Mouse (Mus musculus): ENCODE results near the gene Opcml. TPM values are rescaled to one million over a fixed set of nuclear protein-coding genes. Genes with fewer than 3 reads are reported as not detected.

Gene Opcml
- polyA plus RNA-seq, 1 experiment, result 0.02 TPM

- no peak overlapping the region for H3K4me3 ChIP-seq (ENCODE audit: extremely low read depth, insufficient read depth, insufficient read length)
- no peaks in the 10 kb centered on the region for H3K27me3 ChIP-seq (ENCODE audit: control insufficient read depth, insufficient read depth, low read length)
- H3K4me1 ChIP-seq (ENCODE audit: control insufficient read depth, insufficient read depth, insufficient read length), result no peaks in the 10 kb centered on the region
- DNase-seq (ENCODE audit: low read depth in 1 of 2, low spot score in 2 of 2), result no peak
- 93% methylated on average over 1 of the region's 1 CpGs for WGBS
- no peaks in the 10 kb centered on the region for H3K36me3 ChIP-seq (ENCODE audit: control insufficient read depth, insufficient read depth, low read length)
- TF ChIP-seq CTCF (IDR thresholded peaks at IDR 0.05; ENCODE audit: extremely low read depth, insufficient read depth, insufficient read length, insufficient replicate concordance), result no peak
- TF ChIP-seq POLR2A (IDR thresholded peaks at IDR 0.05; ENCODE audit: low read depth, low read length), result no peak
- no peak overlapping the region for H3K27ac ChIP-seq (ENCODE audit: insufficient read depth, low read length)
Observed at GRCm38 (mm10) chr9:28128735-28129134, 338.2 kb downstream of the Opcml start.

GRCm38 (mm10) chr9:28131521-28131920 is 340.9 kb downstream of the Opcml start:
- Histone ChIP-seq H3K27ac (ENCODE audit: insufficient read depth, low read length) (no peak overlapping the region), H3K36me3 (ENCODE audit: control insufficient read depth, insufficient read depth, low read length) (no peaks in the 10 kb centered on the region), H3K4me1 (ENCODE audit: control insufficient read depth, insufficient read depth, insufficient read length) (no peaks in the 10 kb centered on the region), H3K27me3 (ENCODE audit: control insufficient read depth, insufficient read depth, low read length) (no peaks in the 10 kb centered on the region), H3K4me3 (ENCODE audit: extremely low read depth, insufficient read depth, insufficient read length) (no peak overlapping the region)
- DNase-seq (ENCODE audit: low read depth in 1 of 2, low spot score in 2 of 2), result no peak
- no peak for TF ChIP-seq POLR2A (IDR thresholded peaks at IDR 0.05; ENCODE audit: low read depth, low read length)
- no peak for TF ChIP-seq CTCF (IDR thresholded peaks at IDR 0.05; ENCODE audit: extremely low read depth, insufficient read depth, insufficient read length, insufficient replicate concordance)
- 75% methylated on average over 1 of the region's 1 CpGs for WGBS

GRCm38 (mm10) chr9:28136614-28137013 is 346.0 kb downstream of the Opcml start:
- no peaks in the 10 kb centered on the region for H3K4me1 ChIP-seq (ENCODE audit: control insufficient read depth, insufficient read depth, insufficient read length)
- no peaks in the 10 kb centered on the region for H3K27me3 ChIP-seq (ENCODE audit: control insufficient read depth, insufficient read depth, low read length)
- H3K36me3 ChIP-seq (ENCODE audit: control insufficient read depth, insufficient read depth, low read length), result no peaks in the 10 kb centered on the region
- 55% methylated on average over 2 of the region's 2 CpGs for WGBS
- no peak overlapping the region for H3K4me3 ChIP-seq (ENCODE audit: extremely low read depth, insufficient read depth, insufficient read length)
- TF ChIP-seq POLR2A (IDR thresholded peaks at IDR 0.05; ENCODE audit: low read depth, low read length) (no peak), CTCF (IDR thresholded peaks at IDR 0.05; ENCODE audit: extremely low read depth, insufficient read depth, insufficient read length, insufficient replicate concordance) (no peak)
- no peak for DNase-seq (ENCODE audit: low read depth in 1 of 2, low spot score in 2 of 2)
- no peak overlapping the region for H3K27ac ChIP-seq (ENCODE audit: insufficient read depth, low read length)

GRCm38 (mm10) chr9:28139957-28140597 is 349.5 kb downstream of the Opcml start:
- Histone ChIP-seq H3K27ac (ENCODE audit: insufficient read depth, low read length) (no peak overlapping the region), H3K36me3 (ENCODE audit: control insufficient read depth, insufficient read depth, low read length) (no peaks in the 10 kb centered on the region), H3K4me1 (ENCODE audit: control insufficient read depth, insufficient read depth, insufficient read length) (no peaks in the 10 kb centered on the region), H3K4me3 (ENCODE audit: extremely low read depth, insufficient read depth, insufficient read length) (no peak overlapping the region), H3K27me3 (ENCODE audit: control insufficient read depth, insufficient read depth, low read length) (no peaks in the 10 kb centered on the region)
- TF ChIP-seq CTCF (IDR thresholded peaks at IDR 0.05; ENCODE audit: extremely low read depth, insufficient read depth, insufficient read length, insufficient replicate concordance) (no peak), POLR2A (IDR thresholded peaks at IDR 0.05; ENCODE audit: low read depth, low read length) (no peak)
- no peak for DNase-seq (ENCODE audit: low read depth in 1 of 2, low spot score in 2 of 2)
- 88% methylated on average over 12 of the region's 12 CpGs for WGBS

- Histone ChIP-seq H3K36me3 (ENCODE audit: control insufficient read depth, insufficient read depth, low read length) (no peaks in the 10 kb centered on the region), H3K4me3 (ENCODE audit: extremely low read depth, insufficient read depth, insufficient read length) (no peak overlapping the region), H3K27ac (ENCODE audit: insufficient read depth, low read length) (no peak overlapping the region), H3K4me1 (ENCODE audit: control insufficient read depth, insufficient read depth, insufficient read length) (no peaks in the 10 kb centered on the region), H3K27me3 (ENCODE audit: control insufficient read depth, insufficient read depth, low read length) (no peaks in the 10 kb centered on the region)
- WGBS, result 84% methylated on average over 3 of the region's 3 CpGs
- TF ChIP-seq POLR2A (IDR thresholded peaks at IDR 0.05; ENCODE audit: low read depth, low read length), result no peak
- TF ChIP-seq CTCF (IDR thresholded peaks at IDR 0.05; ENCODE audit: extremely low read depth, insufficient read depth, insufficient read length, insufficient replicate concordance), result no peak
- no peak for DNase-seq (ENCODE audit: low read depth in 1 of 2, low spot score in 2 of 2)
Observed at GRCm38 (mm10) chr9:28149507-28149906, 358.9 kb downstream of the Opcml start.

- no peak for TF ChIP-seq POLR2A (IDR thresholded peaks at IDR 0.05; ENCODE audit: low read depth, low read length)
- no peak for TF ChIP-seq CTCF (IDR thresholded peaks at IDR 0.05; ENCODE audit: extremely low read depth, insufficient read depth, insufficient read length, insufficient replicate concordance)
- Histone ChIP-seq H3K4me3 (ENCODE audit: extremely low read depth, insufficient read depth, insufficient read length) (no peak overlapping the region), H3K36me3 (ENCODE audit: control insufficient read depth, insufficient read depth, low read length) (no peaks in the 10 kb centered on the region), H3K4me1 (ENCODE audit: control insufficient read depth, insufficient read depth, insufficient read length) (no peaks in the 10 kb centered on the region), H3K27ac (ENCODE audit: insufficient read depth, low read length) (no peak overlapping the region), H3K27me3 (ENCODE audit: control insufficient read depth, insufficient read depth, low read length) (no peaks in the 10 kb centered on the region)
- DNase-seq (ENCODE audit: low read depth in 1 of 2, low spot score in 2 of 2), result no peak
- WGBS, result 7% methylated on average over 6 of the region's 6 CpGs
Observed at GRCm38 (mm10) chr9:28153748-28154147, 363.2 kb downstream of the Opcml start.

GRCm38 (mm10) chr9:28157092-28157491 is 366.5 kb downstream of the Opcml start:
- no peak for DNase-seq (ENCODE audit: low read depth in 1 of 2, low spot score in 2 of 2)
- H3K4me3 ChIP-seq (ENCODE audit: extremely low read depth, insufficient read depth, insufficient read length), result no peak overlapping the region
- H3K4me1 ChIP-seq (ENCODE audit: control insufficient read depth, insufficient read depth, insufficient read length), result no peaks in the 10 kb centered on the region
- H3K36me3 ChIP-seq (ENCODE audit: control insufficient read depth, insufficient read depth, low read length), result no peaks in the 10 kb centered on the region
- no peak overlapping the region for H3K27ac ChIP-seq (ENCODE audit: insufficient read depth, low read length)
- WGBS, result 84% methylated on average over 7 of the region's 7 CpGs
- no peaks in the 10 kb centered on the region for H3K27me3 ChIP-seq (ENCODE audit: control insufficient read depth, insufficient read depth, low read length)
- no peak for TF ChIP-seq POLR2A (IDR thresholded peaks at IDR 0.05; ENCODE audit: low read depth, low read length)

All from spleen, adult 2 months (tissue).